Mouse (Mus musculus): Measurements from ENCODE around the gene Fam181a. TPM values are rescaled to one million over a fixed set of nuclear protein-coding genes. Genes with fewer than 3 reads are reported as not detected.

Gene Fam181a
- total RNA-seq (2014; fragmentation: Nextera tagmentation) (not detected in 2 replicates), total RNA-seq (2017) (not detected in 2 replicates)

- no peak for ATAC-seq (replicated peaks; ENCODE audit: low FRiP score, low TSS enrichment, poor library complexity, severe bottlenecking)
Measured at GRCm38 (mm10) chr12:103310744-103311267, at the start of gene Fam181a. Gene Fam181a, plus strand, starts transcription at chr12:103310975.

- peak; percentile 55; the same call in 1 of the 2 replicates for ATAC-seq (replicated peaks; ENCODE audit: low FRiP score, low TSS enrichment, poor library complexity, severe bottlenecking)
Measured at GRCm38 (mm10) chr12:103262017-103262865, 48.5 kb upstream of the Fam181a start.

- no peak for ATAC-seq (replicated peaks; ENCODE audit: low FRiP score, low TSS enrichment, poor library complexity, severe bottlenecking)
Measured at GRCm38 (mm10) chr12:103266605-103267004, 44.2 kb upstream of the Fam181a start.

- no peak for ATAC-seq (replicated peaks; ENCODE audit: low FRiP score, low TSS enrichment, poor library complexity, severe bottlenecking)
Measured at GRCm38 (mm10) chr12:103272176-103272575, 38.6 kb upstream of the Fam181a start.

- ATAC-seq (replicated peaks; ENCODE audit: low FRiP score, low TSS enrichment, poor library complexity, severe bottlenecking) = no peak
Measured at GRCm38 (mm10) chr12:103273051-103273450, 37.7 kb upstream of the Fam181a start.

- no peak for ATAC-seq (replicated peaks; ENCODE audit: low FRiP score, low TSS enrichment, poor library complexity, severe bottlenecking)
Measured at GRCm38 (mm10) chr12:103273732-103274131, 37.0 kb upstream of the Fam181a start.

- ATAC-seq (replicated peaks; ENCODE audit: low FRiP score, low TSS enrichment, poor library complexity, severe bottlenecking) = no peak
Measured at GRCm38 (mm10) chr12:103276422-103276821, 34.4 kb upstream of the Fam181a start.

- no peak for ATAC-seq (replicated peaks; ENCODE audit: low FRiP score, low TSS enrichment, poor library complexity, severe bottlenecking)
Measured at GRCm38 (mm10) chr12:103281491-103281890, 29.3 kb upstream of the Fam181a start.

GRCm38 (mm10) chr12:103281912-103282311 is 28.9 kb upstream of the Fam181a start:
- ATAC-seq (replicated peaks; ENCODE audit: low FRiP score, low TSS enrichment, poor library complexity, severe bottlenecking) = no peak

GRCm38 (mm10) chr12:103282936-103283335 is 27.8 kb upstream of the Fam181a start:
- no peak for ATAC-seq (replicated peaks; ENCODE audit: low FRiP score, low TSS enrichment, poor library complexity, severe bottlenecking)

- no peak for ATAC-seq (replicated peaks; ENCODE audit: low FRiP score, low TSS enrichment, poor library complexity, severe bottlenecking)
Measured at GRCm38 (mm10) chr12:103283411-103283810, 27.4 kb upstream of the Fam181a start.

- ATAC-seq (replicated peaks; ENCODE audit: low FRiP score, low TSS enrichment, poor library complexity, severe bottlenecking) = no peak
Measured at GRCm38 (mm10) chr12:103287276-103287675, 23.5 kb upstream of the Fam181a start.

GRCm38 (mm10) chr12:103292366-103292765 is 18.4 kb upstream of the Fam181a start:
- ATAC-seq (replicated peaks; ENCODE audit: low FRiP score, low TSS enrichment, poor library complexity, severe bottlenecking) = no peak

GRCm38 (mm10) chr12:103296292-103296691 is 14.5 kb upstream of the Fam181a start:
- ATAC-seq (replicated peaks; ENCODE audit: low FRiP score, low TSS enrichment, poor library complexity, severe bottlenecking) = no peak

GRCm38 (mm10) chr12:103300493-103300892 is 10.3 kb upstream of the Fam181a start:
- no peak for ATAC-seq (replicated peaks; ENCODE audit: low FRiP score, low TSS enrichment, poor library complexity, severe bottlenecking)

- ATAC-seq (replicated peaks; ENCODE audit: low FRiP score, low TSS enrichment, poor library complexity, severe bottlenecking) = peak; percentile 71
Measured at GRCm38 (mm10) chr12:103301645-103302044, 9.1 kb upstream of the Fam181a start.

GRCm38 (mm10) chr12:103302960-103303359 is 7.8 kb upstream of the Fam181a start:
- no peak for ATAC-seq (replicated peaks; ENCODE audit: low FRiP score, low TSS enrichment, poor library complexity, severe bottlenecking)

GRCm38 (mm10) chr12:103306224-103306623 is 4.6 kb upstream of the Fam181a start:
- ATAC-seq (replicated peaks; ENCODE audit: low FRiP score, low TSS enrichment, poor library complexity, severe bottlenecking) = peak; percentile 4; the same call in 1 of the 2 replicates

GRCm38 (mm10) chr12:103306720-103307119 is 4.1 kb upstream of the Fam181a start:
- peak; percentile 50 for ATAC-seq (replicated peaks; ENCODE audit: low FRiP score, low TSS enrichment, poor library complexity, severe bottlenecking)

GRCm38 (mm10) chr12:103311921-103312320 is 1.1 kb downstream of the Fam181a start:
- no peak for ATAC-seq (replicated peaks; ENCODE audit: low FRiP score, low TSS enrichment, poor library complexity, severe bottlenecking)

GRCm38 (mm10) chr12:103313274-103313673 is 2.5 kb downstream of the Fam181a start:
- ATAC-seq (replicated peaks; ENCODE audit: low FRiP score, low TSS enrichment, poor library complexity, severe bottlenecking) = no peak

Measured in megakaryocyte-erythroid progenitor cell, adult 5-6 weeks (primary cell).